Mouse (Mus musculus) lung, adult 18-20 months (tissue): ENCODE measurements around the gene Orc5.
"Not testable (repeated sequence)": the region's sequence is repeated elsewhere in the genome, so short reads cannot be mapped to it uniquely, and the experiment has no call there.

Experiments used
- DNase-seq, 2 experiments: peaks; one replicate each; pipeline ENCODE4 v3.0.0; 2022; ENCODE audit warnings: mixed read lengths in 2 of 2

Gene Orc5

DNA sequence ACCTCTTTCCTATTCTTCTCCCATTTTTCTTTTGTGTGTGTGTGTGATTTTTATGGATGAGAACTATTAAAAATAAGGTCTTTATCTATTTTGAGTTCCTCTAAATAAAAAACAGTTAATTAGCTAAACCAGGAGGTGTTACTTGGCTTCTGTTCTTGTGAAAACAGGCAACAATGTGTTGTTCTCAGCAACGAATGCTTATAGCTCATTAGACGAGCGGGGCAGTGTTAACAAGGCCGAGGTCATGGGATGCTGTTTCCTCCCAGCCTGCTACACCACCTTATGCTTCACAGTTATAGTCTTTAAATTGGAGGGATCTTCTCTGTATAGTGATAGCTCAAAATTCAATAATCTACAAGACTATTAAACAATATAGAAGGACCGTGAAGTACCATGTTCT is 17.7 kb downstream of the Orc5 start:
- DNase-seq: no peak

DNA sequence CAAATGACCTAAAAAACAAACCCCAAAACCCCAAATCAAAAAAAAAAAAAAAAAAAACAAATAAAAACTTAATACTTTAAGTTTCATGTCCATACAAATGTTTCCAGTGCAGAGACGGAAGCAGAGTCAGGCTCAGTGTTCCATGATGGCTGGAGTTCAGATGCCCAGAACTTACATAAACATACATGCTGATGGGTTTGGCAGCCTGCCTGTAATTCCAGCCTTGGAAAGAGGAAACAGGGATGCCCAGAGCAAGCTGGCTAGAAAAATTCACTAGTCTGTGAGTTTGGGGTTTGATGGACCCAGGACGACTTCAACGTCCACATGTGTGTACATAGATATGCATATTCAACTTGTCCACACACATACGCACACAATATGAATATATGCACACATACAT is 27.6 kb downstream of the Orc5 start:
- DNase-seq: no peak

DNA sequence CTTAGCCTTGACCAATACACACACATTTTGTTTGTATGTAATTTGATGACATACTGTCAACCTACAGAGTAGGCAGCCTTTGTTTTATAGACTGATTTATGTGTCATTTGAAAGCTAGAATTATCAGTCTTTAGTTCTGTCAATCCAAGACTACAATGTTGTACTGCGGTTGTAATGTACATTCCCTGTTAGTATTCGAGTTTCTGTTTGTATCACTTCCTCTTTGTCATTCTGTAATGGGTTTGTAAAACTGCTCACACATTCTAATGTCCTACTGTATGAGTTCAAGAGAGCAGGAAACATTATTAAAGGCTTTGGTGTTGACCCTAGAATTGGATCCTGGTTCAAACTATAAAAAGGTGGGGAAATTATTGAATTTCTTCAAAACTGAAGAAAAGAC is 30.5 kb downstream of the Orc5 start:
- no peak for DNase-seq

DNA sequence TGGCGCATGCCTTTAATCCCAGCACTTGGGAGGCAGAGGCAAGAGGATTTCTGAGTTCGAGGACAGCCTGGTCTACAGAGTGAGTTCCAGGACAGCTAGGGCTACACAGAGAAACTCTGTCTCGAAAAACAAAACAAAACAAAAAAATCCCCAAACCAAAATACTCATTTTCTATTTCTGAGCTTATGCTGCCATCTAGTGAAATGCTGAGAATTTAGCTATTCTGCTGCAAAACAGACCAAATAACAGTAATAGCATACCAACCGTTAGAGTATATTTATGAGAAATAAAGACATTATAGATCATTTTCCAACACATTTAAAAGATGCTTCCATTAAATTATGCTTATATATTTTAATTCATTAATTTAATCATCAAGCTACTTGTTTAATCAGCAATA is 34.5 kb downstream of the Orc5 start:
- not testable (repeated sequence) for DNase-seq

DNA sequence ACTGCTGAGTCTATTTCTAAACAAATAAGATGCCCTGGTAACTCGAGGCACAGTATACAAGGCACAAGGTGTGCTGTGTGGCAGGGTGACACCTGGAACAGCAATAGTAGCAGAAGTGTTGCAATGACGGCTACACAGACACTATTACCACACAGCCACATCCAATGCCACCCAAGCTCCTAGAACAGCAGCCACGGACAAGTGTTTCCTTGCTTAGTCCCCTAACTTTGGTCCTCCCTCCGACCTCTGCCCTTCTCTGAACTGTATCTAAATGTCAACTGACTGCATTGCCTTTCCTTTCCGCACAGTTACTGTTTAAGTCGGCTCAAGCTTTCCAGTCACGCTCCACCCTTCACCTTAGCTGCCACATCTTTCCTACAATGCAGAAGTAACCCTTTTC is 36.0 kb downstream of the Orc5 start:
- DNase-seq: not testable (repeated sequence)

DNA sequence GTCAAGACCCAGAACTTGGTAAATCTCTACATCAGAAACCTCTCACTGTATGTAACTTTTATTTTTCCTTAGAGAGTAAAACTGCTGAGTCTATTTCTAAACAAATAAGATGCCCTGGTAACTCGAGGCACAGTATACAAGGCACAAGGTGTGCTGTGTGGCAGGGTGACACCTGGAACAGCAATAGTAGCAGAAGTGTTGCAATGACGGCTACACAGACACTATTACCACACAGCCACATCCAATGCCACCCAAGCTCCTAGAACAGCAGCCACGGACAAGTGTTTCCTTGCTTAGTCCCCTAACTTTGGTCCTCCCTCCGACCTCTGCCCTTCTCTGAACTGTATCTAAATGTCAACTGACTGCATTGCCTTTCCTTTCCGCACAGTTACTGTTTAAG is 37.6 kb downstream of the Orc5 start:
- not testable (repeated sequence) for DNase-seq

DNA sequence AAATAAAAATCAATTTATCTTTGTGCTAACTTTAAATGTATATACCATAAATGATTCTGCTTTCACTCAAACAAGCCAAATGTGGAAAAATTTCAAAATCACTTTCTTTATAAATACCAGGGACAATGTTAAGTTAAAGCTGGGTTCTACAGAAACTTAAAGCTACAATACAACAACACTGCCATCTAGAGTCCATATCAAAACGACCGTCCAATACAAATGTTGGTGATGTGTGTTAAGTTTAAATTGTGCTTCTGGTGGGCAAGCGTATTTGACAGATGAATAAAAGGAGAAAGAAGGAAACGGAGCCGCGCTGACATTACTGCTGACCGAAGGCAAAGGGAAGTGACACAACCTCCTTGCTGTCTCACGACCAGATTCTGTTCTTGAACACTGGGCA is 38.4 kb downstream of the Orc5 start:
- DNase-seq: no peak

DNA sequence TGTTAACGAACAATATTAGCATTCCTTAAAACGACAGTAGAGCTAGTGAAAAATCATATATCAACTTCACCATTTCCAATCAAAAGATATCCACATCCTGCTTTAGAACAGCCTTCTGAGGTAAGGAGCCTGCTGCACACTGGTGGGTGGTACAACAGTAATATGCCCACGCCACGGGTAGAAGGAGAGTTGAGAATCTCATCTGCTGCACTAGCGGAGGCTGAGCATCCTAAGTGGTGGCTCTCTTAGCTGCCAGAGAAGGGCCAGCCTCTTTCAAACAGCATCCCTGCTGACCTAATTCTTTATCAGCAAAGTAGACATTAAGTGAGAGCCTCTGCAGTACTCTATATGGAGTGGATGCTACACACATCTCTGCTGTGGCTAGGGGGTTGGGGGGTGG is 41.7 kb downstream of the Orc5 start:
- DNase-seq: no peak

DNA sequence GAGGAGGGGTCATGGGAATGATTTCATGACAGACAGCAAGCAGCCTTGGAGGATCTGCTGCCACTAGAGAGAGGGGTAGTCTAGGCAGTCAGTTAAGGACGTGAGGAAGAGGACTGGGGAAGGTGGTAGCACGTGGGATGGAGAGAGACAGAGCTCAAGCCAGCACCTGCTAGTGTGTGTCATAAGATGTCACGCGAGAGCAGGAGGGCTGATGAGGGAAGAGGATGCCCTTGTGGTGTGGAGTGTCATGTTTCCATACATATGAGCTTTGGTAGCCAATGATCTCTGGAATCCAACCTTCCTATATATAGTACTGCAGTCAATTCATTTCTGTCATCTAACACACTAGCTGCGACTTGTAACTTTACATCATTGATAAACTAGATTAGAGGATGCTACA is 50.8 kb downstream of the Orc5 start:
- DNase-seq: no peak

DNA sequence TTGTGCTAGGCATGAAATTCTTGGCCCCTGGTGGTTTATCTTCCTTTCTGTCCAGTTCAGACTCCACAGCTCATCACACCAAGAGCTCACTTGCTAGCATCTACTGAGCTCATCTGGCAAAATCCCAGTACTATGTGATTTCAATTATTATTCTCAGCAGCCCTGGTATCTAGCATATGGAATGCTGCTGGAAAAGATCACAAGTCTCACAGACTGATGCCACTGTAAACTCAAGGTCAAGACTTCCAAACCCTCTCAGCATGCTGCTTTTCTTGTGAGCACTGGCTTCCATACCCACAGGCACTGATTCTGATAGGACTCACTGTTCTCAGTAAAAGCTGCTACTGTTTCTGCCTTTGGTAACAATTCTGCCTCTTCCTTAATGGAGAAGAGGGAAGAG is 59.1 kb downstream of the Orc5 start:
- DNase-seq: no peak

DNA sequence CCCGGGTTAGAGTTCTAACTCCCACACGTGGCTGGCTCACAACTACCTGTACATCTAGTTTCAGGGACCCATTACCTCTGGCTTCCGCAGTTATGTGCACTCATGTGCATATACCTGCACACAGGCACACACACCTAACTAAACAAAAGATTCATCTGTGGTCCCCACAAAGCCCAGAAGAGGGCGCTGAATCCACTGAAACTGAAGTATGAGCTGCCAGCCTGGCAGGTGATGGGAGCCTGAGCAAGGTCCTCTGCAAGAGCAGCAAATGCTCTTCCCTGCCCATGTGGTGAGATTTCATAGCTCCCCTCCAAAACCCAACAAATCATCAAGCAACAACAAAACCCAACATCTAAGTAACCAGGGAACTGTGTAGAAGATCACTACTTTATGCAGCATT is 61.1 kb downstream of the Orc5 start:
- DNase-seq: no peak

DNA sequence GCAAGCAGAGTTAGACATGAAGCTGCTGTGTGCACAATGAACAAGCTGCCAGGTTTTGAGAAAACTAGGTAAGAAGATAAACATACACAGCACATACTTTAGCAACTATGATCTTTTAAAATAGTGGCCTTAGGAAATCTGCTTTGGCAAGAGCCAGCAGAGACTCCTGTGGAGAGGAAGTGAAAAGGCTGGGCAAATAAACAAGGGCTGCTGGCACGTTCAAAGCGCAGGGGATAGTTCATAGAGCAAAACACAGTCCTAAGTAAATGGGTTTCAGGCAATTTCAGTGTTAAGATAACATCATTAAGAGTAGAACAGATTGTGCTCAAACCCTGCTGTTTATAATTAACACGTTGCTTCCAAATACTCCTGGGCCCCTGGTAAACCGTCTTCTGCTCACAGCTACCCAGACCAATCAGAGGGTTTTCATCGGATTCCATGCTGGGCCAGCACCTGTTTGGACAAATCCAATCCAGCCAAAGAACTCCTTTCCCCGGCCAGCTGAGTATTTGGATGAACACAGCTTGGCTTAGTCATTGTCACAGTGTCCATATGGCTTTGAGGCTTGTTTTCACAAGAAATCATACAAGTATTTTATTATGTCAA is 63.5 kb downstream of the Orc5 start:
- DNase-seq: no peak

DNA sequence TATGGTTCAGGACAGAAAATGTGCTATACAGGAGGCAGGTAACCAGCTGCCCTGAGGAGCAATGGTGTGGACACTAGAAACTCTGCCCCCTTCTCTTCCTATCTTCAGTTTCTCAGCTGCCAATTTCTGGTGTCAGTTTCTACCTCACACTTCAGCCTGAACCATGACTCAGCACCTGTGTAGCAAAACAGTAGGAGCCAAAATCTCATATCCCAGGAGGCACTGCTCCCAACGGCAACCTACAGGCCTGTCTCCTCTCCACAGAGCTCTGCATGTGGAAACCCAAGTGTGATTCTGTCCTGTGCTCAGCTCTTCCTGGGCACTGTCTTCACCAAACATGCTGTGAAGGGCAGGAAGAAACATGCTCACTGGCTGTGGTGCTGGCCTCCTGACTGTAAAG is 64.5 kb downstream of the Orc5 start:
- DNase-seq: no peak

DNA sequence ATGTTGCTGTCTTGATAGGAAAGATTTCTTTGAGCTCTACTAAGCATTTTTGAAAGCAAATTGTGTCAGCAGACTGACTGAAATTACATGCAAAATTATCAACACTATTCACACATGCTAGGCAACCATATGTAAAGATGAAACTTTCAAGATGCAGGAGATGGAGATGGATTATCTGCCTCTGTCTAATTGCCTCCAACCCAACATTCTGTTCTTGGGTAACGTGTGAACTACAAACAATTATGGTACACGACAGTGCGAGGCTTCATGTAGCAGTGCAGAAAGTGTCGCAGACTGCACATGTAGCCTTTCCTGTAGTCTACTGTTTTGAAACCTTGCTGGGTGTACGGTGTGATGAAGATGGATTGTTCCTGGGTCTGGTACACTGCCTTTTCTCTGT is 67.7 kb downstream of the Orc5 start:
- DNase-seq: no peak

DNA sequence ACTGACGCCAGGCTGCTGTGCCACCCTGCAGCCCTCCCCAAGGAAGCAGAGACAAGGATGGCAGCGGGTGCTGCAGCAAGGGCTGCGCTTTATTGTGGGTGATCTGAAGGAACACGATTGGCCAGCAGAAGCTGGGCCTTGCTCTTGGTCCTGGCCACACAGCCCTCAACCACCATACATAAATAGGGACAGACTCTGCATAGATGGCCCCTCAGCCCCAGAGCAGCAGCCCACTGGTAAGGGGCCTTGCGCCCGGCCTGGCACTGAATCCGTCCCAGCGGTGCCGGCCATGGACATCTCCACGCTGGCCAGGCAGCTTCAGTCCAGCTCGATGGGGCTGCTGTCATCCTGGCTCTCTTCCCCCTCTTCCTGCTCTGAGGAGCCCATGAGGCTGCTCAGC is 77.8 kb downstream of the Orc5 start:
- DNase-seq: not testable (repeated sequence)

DNA sequence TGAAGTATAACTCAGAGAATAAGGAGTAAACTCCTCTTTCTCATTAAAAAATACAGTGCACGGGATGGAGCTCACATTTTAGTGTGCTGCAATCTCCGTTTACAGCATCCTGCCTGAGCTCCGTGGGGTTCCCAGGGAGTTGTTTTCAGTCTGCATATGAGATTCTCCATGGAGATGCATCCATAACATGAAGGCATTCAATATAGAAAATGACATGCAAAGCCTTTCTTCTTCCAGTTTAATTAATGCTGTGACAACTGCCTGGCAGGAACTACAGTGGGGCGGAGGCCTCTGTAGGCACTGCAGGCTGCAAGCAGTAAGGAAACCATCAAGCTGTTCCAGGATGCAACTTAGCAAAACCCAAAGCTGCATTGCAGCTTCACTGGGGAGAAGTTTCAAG is 79.0 kb downstream of the Orc5 start:
- no peak for DNase-seq

DNA sequence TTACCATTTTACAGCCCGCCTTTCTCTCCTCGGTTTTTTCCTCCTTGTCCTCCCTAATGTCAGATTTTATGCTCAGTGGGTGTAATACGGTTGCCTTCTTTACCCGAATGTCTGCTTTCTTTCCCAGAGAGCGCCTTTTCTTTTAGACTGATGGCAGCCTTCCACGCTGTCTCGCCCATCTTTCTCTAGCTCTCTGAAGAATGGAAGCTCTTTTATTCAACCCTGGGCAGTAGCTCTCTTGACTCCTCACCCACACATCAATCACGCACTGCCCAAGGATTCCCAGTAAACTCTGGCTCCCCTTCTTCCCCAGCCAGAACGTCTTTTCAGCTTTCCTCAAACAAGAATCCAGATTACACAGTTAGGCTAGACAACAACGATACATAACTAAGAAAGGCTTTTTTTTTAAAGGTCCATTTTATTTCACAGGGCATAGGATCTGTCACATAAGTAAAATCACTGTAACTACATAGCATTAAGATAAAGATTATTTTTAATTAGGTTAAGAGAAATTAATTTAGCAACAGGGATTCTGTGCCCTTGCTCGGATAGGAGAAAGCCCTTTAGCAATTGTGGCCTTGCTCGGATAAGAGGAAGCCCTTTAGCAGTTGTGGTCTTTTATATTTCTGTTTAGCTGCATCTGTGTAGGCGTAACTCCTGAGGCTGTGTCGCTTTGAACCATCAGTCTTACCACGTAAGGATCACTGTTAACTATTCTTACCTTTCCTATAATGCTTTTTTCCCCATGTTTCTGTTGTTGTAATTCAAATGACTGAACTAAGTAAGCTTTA is 97.2 kb downstream of the Orc5 start:
- DNase-seq: no peak

DNA sequence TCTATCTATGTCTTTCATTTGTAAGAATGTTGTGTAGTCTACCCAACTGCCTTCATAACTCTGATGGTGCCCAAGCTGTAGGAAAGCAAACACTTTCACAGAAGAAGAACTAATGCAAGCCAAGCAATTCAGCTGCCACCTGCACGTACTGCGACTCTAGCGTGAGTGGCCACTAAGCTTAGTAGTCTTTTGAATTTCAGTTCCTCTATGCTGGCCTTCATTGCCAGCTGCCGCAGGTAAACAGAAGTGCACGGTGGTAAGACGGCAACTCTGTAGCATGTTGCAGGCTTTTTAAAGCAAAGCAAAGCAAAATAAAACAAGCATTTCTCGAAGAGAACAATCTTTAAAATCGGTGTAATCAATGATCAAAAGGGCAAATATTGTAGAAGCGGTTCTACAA is 97.8 kb downstream of the Orc5 start:
- no peak for DNase-seq

DNA sequence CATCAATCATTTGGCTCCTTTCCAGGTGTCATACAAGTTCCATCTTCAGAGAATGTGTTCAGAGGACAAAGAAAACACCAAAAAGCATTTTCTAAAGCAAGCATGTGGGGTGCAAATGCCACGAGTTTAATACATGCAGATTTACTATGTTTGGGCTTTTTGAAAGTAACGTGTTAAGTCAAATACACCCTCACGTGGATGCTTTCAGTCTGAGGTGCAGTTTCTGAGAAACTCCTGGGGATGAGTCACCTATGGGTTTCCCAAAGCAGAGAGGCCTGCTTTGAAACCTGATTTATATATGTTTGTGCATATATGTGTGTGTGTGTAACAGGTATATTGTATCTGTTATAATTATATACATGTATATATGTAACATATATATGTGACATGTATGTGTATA is 98.5 kb downstream of the Orc5 start:
- no peak for DNase-seq

DNA sequence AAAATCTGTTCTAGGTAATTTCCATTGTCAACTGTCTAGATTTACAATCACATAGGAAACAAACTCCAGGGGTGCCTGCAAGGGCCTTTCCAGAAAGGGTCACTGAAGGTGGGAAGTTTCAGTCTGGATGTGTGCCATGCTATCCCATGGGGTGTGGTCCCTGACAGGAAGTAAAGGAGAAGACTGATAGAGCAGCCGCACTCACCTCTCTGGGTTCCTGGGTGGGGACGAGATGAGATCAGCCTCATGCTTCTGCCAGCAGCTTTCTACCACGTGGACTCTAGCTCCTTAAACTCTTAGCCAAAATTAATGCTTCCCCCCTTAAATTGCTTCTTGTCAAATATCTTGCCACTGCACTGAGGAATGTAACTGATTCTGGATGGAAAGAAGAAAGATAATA is 100.7 kb downstream of the Orc5 start:
- no peak for DNase-seq
